Mouse (Mus musculus) urinary bladder, adult 18-20 months (tissue): ENCODE data around the gene Men1.

Experiments used
- DNase-seq, 2 experiments: peaks; one replicate each; pipeline ENCODE4 v3.0.0; 2022; ENCODE audit warnings: low spot score in 2 of 2, mixed read lengths in 2 of 2

Men1 gene

DNA sequence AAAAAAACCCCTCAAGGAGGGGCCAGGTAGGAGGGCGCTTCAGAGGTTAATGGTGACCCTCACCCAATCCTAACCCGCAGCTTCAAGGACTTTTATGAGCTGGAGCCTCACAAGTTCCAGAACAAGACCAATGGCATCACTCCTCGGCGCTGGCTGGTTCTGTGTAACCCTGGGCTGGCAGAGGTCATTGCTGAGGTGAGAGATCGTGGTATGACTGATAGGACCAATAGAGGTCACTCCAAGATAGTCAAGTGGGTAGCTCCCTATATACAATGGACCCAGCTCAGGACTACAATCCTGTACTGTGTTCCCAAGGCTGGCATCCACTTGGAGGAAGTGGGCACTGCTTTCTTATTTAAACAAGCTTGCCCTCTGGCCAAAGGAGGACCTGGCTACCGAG is 55.5 kb downstream of the Men1 start:
- no peak for DNase-seq
